Mouse (Mus musculus) liver, embryonic 14.5 days (tissue): ENCODE results near the gene AI182371. TPM values are rescaled to one million over a fixed set of nuclear protein-coding genes. Genes with fewer than 3 reads are reported as not detected.

Experiments used
- ATAC-seq: fragments of 200-750 bp; cut with Nextera tagmentation; 2 replicates; pipeline ENCODE4 v1.8.0; 2017; ENCODE audit warnings: moderate number of reproducible peaks, mild to moderate bottlenecking, moderate library complexity; ENCODE audit not compliant: insufficient read depth
- DNase-seq, 3 experiments: peaks; one replicate each; pipeline ENCODE4 v3.0.0-alpha.2; 2012 to 2013; ENCODE audit warnings: low read depth in 3 of 3, low spot score in 3 of 3
- H3K27ac ChIP-seq: fragments of 300-500 bp; sonication (generic); 2 replicates; pipeline ENCODE4 v1.5.1; 2014; ENCODE audit warnings: moderate library complexity, mild to moderate bottlenecking, control low read depth, inconsistent platforms
- H3K27me3 ChIP-seq: fragments of 300-500 bp; sonication (generic); 2 replicates; pipeline ENCODE4 v1.6.1; 2014; ENCODE audit warnings: mild to moderate bottlenecking, low read length, moderate library complexity; ENCODE audit not compliant: control insufficient read depth, insufficient read depth
- H3K36me3 ChIP-seq: fragments of 300-500 bp; sonication (generic); replicated peaks from 2 replicates; pipeline ENCODE4 v1.6.1; 2014; ENCODE audit warnings: low read depth; ENCODE audit not compliant: control insufficient read depth, insufficient read depth
- H3K4me1 ChIP-seq, 2 experiments: fragments of 200-500 bp in 1 of 2; fragments of 300-500 bp in 1 of 2; sonication (generic) in 1 of 2; replicated peaks; 2 replicates each; pipeline ENCODE4 v1.6.1; 2012 to 2014; ENCODE audit warnings: antibody characterized with exemption in 1 of 2, inconsistent platforms in 1 of 2, low read length in 1 of 2; ENCODE audit not compliant: control insufficient read depth in 2 of 2, insufficient read depth in 2 of 2
- H3K4me2 ChIP-seq: fragments of 300-500 bp; sonication (generic); 2 replicates; pipeline ENCODE4 v1.6.1; 2014; ENCODE audit warnings: low read depth, mild to moderate bottlenecking, control low read depth, moderate library complexity
- H3K4me3 ChIP-seq, 2 experiments: fragments of 200-500 bp in 1 of 2; fragments of 300-500 bp in 1 of 2; sonication (generic) in 1 of 2; 2 replicates each; pipeline ENCODE4 v1.5.1; 2012 to 2014; ENCODE audit warnings: low read depth in 2 of 2, low read length in 2 of 2, mild to moderate bottlenecking in 2 of 2, control low read depth in 1 of 2, inconsistent platforms in 1 of 2, moderate library complexity in 1 of 2; ENCODE audit not compliant: insufficient read depth in 1 of 2
- H3K9ac ChIP-seq: fragments of 300-500 bp; sonication (generic); replicated peaks from 2 replicates; pipeline ENCODE4 v1.6.1; 2014; ENCODE audit warnings: mild to moderate bottlenecking, control low read depth, moderate library complexity
- H3K9me3 ChIP-seq: fragments of 300-500 bp; sonication (generic); 2 replicates; pipeline ENCODE4 v1.6.1; 2016; ENCODE audit warnings: low read length, mixed read lengths; ENCODE audit not compliant: control insufficient read depth
- CTCF ChIP-seq: IDR thresholded peaks from 2 replicates; pipeline ENCODE4 v1.5.1; 2016; ENCODE audit warnings: antibody characterized with exemption, low read depth, control low read depth
- EP300 ChIP-seq: IDR thresholded peaks from 2 replicates; pipeline ENCODE4 v1.6.1; 2016; ENCODE audit warnings: antibody characterized with exemption, low read depth
- WGBS: fragments of 180-500 bp; shearing (Covaris S2); extraction: QIAGEN DNeasy Blood & Tissue Kit; methylation state at CpG from one replicate; pipeline ENCODE4 v1.1.7; 2014; ENCODE audit not compliant: insufficient replicate concordance; 5-methylcytosine and 5-hydroxymethylcytosine counted together
- polyA plus RNA-seq, 2 experiments: library from polyadenylated mRNA; depleted of rRNA in 1 of 2; stranded (reverse) in 1 of 2; unstranded in 1 of 2; fragments of >200 nt; fragmentation: Nextera tagmentation in 1 of 2; extraction: Ambion mirVana in 1 of 2; gene quantifications; 2 replicates each; pipeline versions ENCODE4 v1.2.1 to v1.2.3; 2012 to 2014

The AI182371 gene
- polyA plus RNA-seq, 2 experiments: 7.5 to 16.5 TPM

DNA sequence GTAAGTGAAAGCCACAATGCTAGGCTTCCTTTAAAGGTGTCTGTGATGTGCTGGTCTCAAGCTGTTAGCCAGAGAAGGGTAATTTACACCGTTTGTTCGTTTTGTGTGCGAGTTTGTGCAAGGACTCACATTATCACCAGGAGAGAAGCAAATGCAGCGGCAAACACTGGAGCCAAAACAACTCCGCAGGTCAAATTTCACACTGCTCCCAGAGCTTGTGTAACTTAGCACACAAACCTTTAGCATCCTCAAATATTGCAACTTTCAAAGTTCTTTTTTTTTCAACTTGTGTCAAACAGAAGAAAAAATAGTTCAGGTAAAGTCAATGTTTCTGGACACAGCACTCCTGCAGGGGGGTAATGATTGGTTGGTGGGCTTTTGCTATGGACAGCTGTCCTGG, 2.2 kb upstream of the AI182371 start:
- no peaks in the 10 kb centered on the region for H3K27me3 ChIP-seq

DNA sequence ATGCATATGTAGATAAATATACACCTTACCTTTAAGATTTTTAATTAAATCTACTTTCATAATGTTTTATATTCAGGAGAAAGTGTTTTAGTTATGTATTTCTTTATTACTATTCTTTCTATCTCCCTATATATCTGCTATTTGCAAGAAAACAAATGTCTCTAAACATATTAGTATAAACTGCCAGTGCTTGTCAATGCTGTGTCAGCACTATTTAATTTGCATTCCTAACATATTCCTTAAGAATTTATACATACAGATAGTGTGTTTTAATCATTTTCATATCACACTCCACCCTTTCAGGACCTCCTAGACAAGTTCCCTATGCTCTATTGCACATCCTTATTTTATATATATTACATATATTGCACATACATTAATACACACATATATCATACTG, 1.4 kb upstream of the AI182371 start:
- no peak for DNase-seq
- Histone ChIP-seq H3K4me1 (peaks cover 0 to 8% of the 10 kb centered on the region in 2 experiments; a peak in 3 of 4 replicates), H3K4me3 (no peak overlapping the region), H3K36me3 (no peaks in the 10 kb centered on the region), H3K27ac (no peak overlapping the region), H3K4me2 (no peak overlapping the region), H3K9me3 (no peaks in the 10 kb centered on the region), H3K27me3 (no peaks in the 10 kb centered on the region), H3K9ac (no peak overlapping the region)
- no peak for ATAC-seq
- TF ChIP-seq CTCF: no peak

More for the DNA sequence above, 2.2 kb upstream of the AI182371 start:
- H3K9me3 ChIP-seq: no peaks in the 10 kb centered on the region
- no peak overlapping the region for H3K27ac ChIP-seq
- H3K9ac ChIP-seq: no peak overlapping the region
- no peak for TF ChIP-seq CTCF
- no peak overlapping the region for H3K4me3 ChIP-seq
- H3K4me2 ChIP-seq: no peak overlapping the region
- 64% methylated on average over 5 of the region's 5 CpGs for WGBS
- DNase-seq (peak in 1 of 3 experiments; percentile 20), ATAC-seq (peak; percentile 43; the same call in 1 of the 2 replicates)
- H3K4me1 ChIP-seq: peaks cover 3 to 9% of the 10 kb centered on the region in 2 experiments; a peak in 3 of 4 replicates
- no peaks in the 10 kb centered on the region for H3K36me3 ChIP-seq

DNA sequence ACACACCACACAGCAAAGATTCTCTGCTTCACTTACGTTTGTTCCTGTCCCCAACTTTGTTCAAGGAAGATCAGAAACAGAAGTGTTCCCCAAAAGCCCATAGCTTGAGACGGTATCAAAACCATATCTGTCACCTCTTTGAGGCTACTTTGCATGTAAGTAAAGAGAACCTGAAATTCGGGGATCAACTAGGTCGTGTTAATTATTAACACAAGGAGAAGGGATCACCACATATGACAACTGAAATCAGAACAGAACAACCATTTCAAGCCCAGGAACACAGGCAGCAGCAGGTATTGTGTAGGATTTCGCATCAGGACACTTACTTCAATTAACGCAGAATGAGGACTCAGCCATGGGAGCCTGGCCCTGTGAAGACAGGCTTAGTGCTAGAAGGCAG, 814 bp downstream of the AI182371 start:
- TF ChIP-seq CTCF (no peak), EP300 (no peak)
- peaks cover 0 to 8% of the 10 kb centered on the region in 2 experiments; a peak in 3 of 4 replicates for H3K4me1 ChIP-seq
- H3K36me3 ChIP-seq: no peaks in the 10 kb centered on the region
- no peaks in the 10 kb centered on the region for H3K27me3 ChIP-seq
- H3K4me2 ChIP-seq: peak overlapping the region; percentile 20; the same call in 1 of the 2 replicates
- ATAC-seq (peak; percentile 11; the same call in 1 of the 2 replicates), DNase-seq (no peak)
- no peak overlapping the region for H3K27ac ChIP-seq
- 0 out of 4 replicates have a peak overlapping the region, but pooled peaks of 1 of the 2 experiments have one; percentile 11 for H3K4me3 ChIP-seq
- 65% methylated on average over 6 of the region's 6 CpGs for WGBS
- H3K9me3 ChIP-seq: no peaks in the 10 kb centered on the region
- H3K9ac ChIP-seq: no peak overlapping the region

DNA sequence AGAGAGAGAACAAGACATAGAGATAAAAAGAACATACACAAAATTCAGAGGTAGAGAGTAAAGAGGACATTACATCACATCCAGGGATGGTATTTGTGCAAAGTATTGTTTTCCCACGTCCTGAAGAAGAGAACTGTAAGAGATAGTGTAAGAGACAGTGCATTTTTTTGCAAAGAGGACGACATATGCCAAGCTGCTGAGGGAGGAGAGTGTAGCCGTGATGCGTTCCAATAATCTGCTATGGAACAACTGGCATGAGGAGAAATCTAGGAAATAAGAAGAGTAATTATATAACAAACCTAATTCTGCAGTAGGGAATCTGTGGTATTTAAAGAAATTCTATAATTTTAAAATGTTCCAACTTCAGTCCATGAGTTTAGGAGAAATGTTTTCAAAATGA, 13.9 kb downstream of the AI182371 start:
- H3K4me1 ChIP-seq: no peaks in the 10 kb centered on the region
- 54% methylated on average over 4 of the region's 4 CpGs for WGBS
- TF ChIP-seq EP300 (no peak), CTCF (no peak)
- DNase-seq (no peak), ATAC-seq (no peak)
- H3K9me3 ChIP-seq: no peaks in the 10 kb centered on the region
- H3K27me3 ChIP-seq: no peaks in the 10 kb centered on the region
- no peak overlapping the region for H3K9ac ChIP-seq
- H3K27ac ChIP-seq: no peak overlapping the region
- no peak overlapping the region for H3K4me2 ChIP-seq
- H3K36me3 ChIP-seq: no peaks in the 10 kb centered on the region
- no peak overlapping the region for H3K4me3 ChIP-seq

DNA sequence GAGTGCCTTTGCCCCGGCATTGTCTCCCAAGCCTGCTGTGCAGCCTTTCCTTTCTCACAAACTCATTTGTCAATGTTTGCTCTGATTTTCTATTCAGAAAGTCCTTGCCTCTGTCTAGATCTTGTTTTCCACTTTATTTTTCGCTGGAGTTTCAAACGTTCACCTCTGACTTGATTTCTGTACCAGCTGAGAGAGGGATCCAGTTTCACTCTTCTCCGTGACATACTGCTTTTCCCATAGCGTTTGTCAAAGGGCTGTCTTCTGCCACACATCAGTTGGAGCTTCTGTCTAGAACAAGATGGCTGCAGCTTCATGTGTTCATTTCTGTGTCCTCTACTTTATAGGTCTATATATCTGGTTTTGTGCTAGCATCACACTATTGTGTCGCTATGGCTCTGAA, 22.2 kb downstream of the AI182371 start:
- Histone ChIP-seq H3K4me3 (no peak overlapping the region), H3K36me3 (no peaks in the 10 kb centered on the region), H3K4me2 (no peak overlapping the region), H3K4me1 (no peaks in the 10 kb centered on the region), H3K27ac (no peak overlapping the region), H3K9me3 (no peaks in the 10 kb centered on the region), H3K27me3 (no peaks in the 10 kb centered on the region), H3K9ac (no peak overlapping the region)
- WGBS: 61% methylated on average over 6 of the region's 6 CpGs
- ATAC-seq (no peak), DNase-seq (no peak)
- TF ChIP-seq EP300: no peak
- no peak for TF ChIP-seq CTCF
